Mouse (Mus musculus): ENCODE data around the gene Cgn. TPM values are rescaled to one million over a fixed set of nuclear protein-coding genes. Genes with fewer than 3 reads are reported as not detected.

Cgn gene
- total and polyA plus RNA-seq, 2 experiments from 2014 or later, result 0.04 to 0.51 TPM

DNA sequence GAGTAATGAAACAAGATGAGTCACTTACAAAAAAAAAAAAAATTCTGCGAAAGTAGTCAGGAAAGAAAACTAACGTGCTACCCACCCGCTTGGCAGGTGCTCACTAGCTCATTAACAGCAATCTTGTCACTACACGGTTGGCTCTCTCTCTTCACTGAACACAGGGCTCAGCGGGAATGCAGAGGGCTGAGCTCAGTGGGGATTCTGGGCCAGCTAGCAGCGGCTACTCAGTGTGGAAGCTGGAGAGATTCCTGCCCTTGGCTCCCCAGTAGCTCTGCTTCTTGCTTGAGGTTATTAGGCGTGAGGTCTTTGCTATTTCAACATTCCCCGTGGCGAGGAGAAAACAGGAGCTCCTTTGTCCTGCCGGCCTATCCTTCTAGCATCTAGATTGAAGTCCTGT lies 17.9 kb upstream of the Cgn start:
- Histone ChIP-seq H3K4me1 (ENCODE audit: control insufficient read depth, insufficient read depth) (peaks cover 4% of the 10 kb centered on the region; the same call in 1 of the 2 replicates), H3K27me3 (ENCODE audit: control insufficient read depth, insufficient read depth, low read length) (no peaks in the 10 kb centered on the region), H3K4me3 (ENCODE audit: low read depth, low read length) (no peak overlapping the region), H3K27ac (ENCODE audit: low read depth) (no peak overlapping the region), H3K36me3 (replicated peaks; ENCODE audit: control insufficient read depth, insufficient read depth, low read length) (no peaks in the 10 kb centered on the region), H3K9ac (replicated peaks; ENCODE audit: low read depth, low read length) (0 out of 2 replicates have a peak overlapping the region, but pooled peaks have one; percentile 33), H3K4me2 (ENCODE audit: low read depth, low read length) (no peak overlapping the region), H3K9me3 (replicated peaks; ENCODE audit: control insufficient read depth, low read length) (no peaks in the 10 kb centered on the region)
- no peak for DNase-seq (ENCODE audit: low spot score)
- TF ChIP-seq EP300 (IDR thresholded peaks at IDR 0.05; ENCODE audit: low read depth), result no peak
- no peak for TF ChIP-seq CTCF (IDR thresholded peaks at IDR 0.05; ENCODE audit: low read depth)
- 16% methylated on average over 10 of the region's 10 CpGs for WGBS
- ATAC-seq (ENCODE audit: insufficient read depth, low read depth), result no peak

- TF ChIP-seq EP300 (IDR thresholded peaks at IDR 0.05; ENCODE audit: low read depth) (no peak), CTCF (IDR thresholded peaks at IDR 0.05; ENCODE audit: low read depth) (no peak)
Observed at GRCm38 (mm10) chr3:94796181-94796580, 9.9 kb upstream of the Cgn start.

DNA sequence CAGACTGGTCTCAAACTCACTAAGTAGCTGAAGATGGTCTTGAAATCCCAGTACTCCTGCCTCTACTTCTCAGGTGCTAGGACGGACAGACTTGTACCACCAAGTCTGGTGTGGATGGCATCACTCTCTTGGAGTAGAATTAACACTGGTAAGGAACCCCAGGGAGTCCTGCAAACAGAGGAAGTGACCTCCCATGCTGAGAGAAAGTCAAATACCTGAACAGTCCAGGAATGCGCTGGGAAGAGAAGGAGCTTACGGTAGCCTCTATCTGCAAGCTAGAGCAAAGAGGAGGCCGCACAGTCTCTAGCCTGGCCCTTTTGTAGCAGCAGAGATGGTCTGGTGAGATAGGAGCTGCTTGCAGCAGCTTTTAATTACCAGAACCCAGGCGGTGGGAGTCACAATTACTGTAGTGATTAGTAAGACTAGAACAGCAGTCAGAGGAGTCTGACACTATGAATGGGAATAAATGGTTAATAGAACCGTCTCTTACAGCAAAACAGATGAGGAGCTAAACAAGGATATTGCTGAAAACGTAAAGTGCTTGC lies 9.4 kb upstream of the Cgn start:
- WGBS, result 58% methylated on average over 7 of the region's 7 CpGs

More at GRCm38 (mm10) chr3:94796181-94796580, 9.9 kb upstream of the Cgn start:
- H3K27ac ChIP-seq (ENCODE audit: low read depth), result no peak overlapping the region
- no peak for ATAC-seq (ENCODE audit: insufficient read depth, low read depth)
- H3K27me3 ChIP-seq (ENCODE audit: control insufficient read depth, insufficient read depth, low read length), result no peaks in the 10 kb centered on the region
- H3K4me3 ChIP-seq (ENCODE audit: low read depth, low read length), result no peak overlapping the region
- no peak overlapping the region for H3K9ac ChIP-seq (replicated peaks; ENCODE audit: low read depth, low read length)
- no peak for DNase-seq (ENCODE audit: low spot score)
- H3K4me2 ChIP-seq (ENCODE audit: low read depth, low read length), result no peak overlapping the region
- H3K4me1 ChIP-seq (ENCODE audit: control insufficient read depth, insufficient read depth), result no peaks in the 10 kb centered on the region
- H3K36me3 ChIP-seq (replicated peaks; ENCODE audit: control insufficient read depth, insufficient read depth, low read length), result no peaks in the 10 kb centered on the region
- no peaks in the 10 kb centered on the region for H3K9me3 ChIP-seq (replicated peaks; ENCODE audit: control insufficient read depth, low read length)

DNA sequence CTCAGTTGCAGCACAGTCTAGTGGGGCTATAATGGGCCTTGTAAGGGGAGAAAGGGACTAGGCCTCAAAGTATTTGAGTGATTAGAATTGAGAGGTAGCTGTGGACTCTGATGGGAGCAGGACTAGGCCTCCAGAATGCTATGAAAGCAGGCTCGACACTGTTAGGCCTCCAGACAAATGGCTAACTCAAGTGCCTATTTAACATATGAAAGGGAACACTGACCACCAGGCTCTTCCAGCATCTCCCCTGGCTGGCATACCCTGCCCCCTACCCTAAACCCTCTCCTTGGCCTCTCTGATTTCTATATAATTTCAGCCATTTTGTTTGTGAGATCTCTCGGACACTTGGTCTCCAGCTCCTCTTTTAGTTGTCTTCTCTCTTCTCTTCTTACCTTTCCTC lies 8.1 kb upstream of the Cgn start:
- H3K9me3 ChIP-seq (replicated peaks; ENCODE audit: control insufficient read depth, low read length), result no peaks in the 10 kb centered on the region
- 72% methylated on average over 2 of the region's 2 CpGs for WGBS
- no peak overlapping the region for H3K9ac ChIP-seq (replicated peaks; ENCODE audit: low read depth, low read length)
- no peaks in the 10 kb centered on the region for H3K4me1 ChIP-seq (ENCODE audit: control insufficient read depth, insufficient read depth)
- no peak overlapping the region for H3K4me3 ChIP-seq (ENCODE audit: low read depth, low read length)
- H3K36me3 ChIP-seq (replicated peaks; ENCODE audit: control insufficient read depth, insufficient read depth, low read length), result no peaks in the 10 kb centered on the region
- H3K27ac ChIP-seq (ENCODE audit: low read depth), result no peak overlapping the region
- no peak for TF ChIP-seq CTCF (IDR thresholded peaks at IDR 0.05; ENCODE audit: low read depth)
- TF ChIP-seq EP300 (IDR thresholded peaks at IDR 0.05; ENCODE audit: low read depth), result no peak
- H3K4me2 ChIP-seq (ENCODE audit: low read depth, low read length), result no peak overlapping the region
- DNase-seq (ENCODE audit: low spot score) (no peak), ATAC-seq (ENCODE audit: insufficient read depth, low read depth) (no peak)
- H3K27me3 ChIP-seq (ENCODE audit: control insufficient read depth, insufficient read depth, low read length), result no peaks in the 10 kb centered on the region

More for the DNA sequence above, 9.4 kb upstream of the Cgn start:
- ATAC-seq (ENCODE audit: insufficient read depth, low read depth) (no peak), DNase-seq (ENCODE audit: low spot score) (no peak)
- H3K4me2 ChIP-seq (ENCODE audit: low read depth, low read length), result no peak overlapping the region
- H3K9me3 ChIP-seq (replicated peaks; ENCODE audit: control insufficient read depth, low read length), result no peaks in the 10 kb centered on the region
- no peaks in the 10 kb centered on the region for H3K27me3 ChIP-seq (ENCODE audit: control insufficient read depth, insufficient read depth, low read length)
- TF ChIP-seq CTCF (IDR thresholded peaks at IDR 0.05; ENCODE audit: low read depth) (no peak), EP300 (IDR thresholded peaks at IDR 0.05; ENCODE audit: low read depth) (no peak)
- H3K9ac ChIP-seq (replicated peaks; ENCODE audit: low read depth, low read length), result no peak overlapping the region
- no peak overlapping the region for H3K27ac ChIP-seq (ENCODE audit: low read depth)
- no peaks in the 10 kb centered on the region for H3K36me3 ChIP-seq (replicated peaks; ENCODE audit: control insufficient read depth, insufficient read depth, low read length)
- no peaks in the 10 kb centered on the region for H3K4me1 ChIP-seq (ENCODE audit: control insufficient read depth, insufficient read depth)
- no peak overlapping the region for H3K4me3 ChIP-seq (ENCODE audit: low read depth, low read length)

DNA sequence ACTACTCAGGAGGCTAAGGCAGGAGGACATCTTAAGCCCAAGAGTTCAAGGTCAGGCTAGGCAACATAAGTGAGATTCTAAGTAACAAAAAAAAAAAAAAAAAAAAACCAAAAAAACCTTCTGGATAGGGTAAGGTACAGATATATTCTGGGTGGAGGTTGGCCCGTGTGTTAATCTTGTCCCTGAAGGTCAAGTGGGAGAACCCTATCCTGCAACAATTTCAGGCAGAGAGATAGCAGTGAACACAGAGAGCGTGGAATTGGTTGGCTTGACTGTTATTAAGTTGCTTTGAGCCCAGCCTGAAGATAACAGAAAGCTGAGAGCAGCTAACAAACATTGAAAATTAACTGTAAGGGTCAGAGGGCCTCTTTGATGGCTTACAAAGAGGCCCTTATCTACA lies 7.4 kb upstream of the Cgn start:
- TF ChIP-seq CTCF (IDR thresholded peaks at IDR 0.05; ENCODE audit: low read depth) (no peak), EP300 (IDR thresholded peaks at IDR 0.05; ENCODE audit: low read depth) (no peak)
- 53% methylated on average over 2 of the region's 2 CpGs for WGBS
- Histone ChIP-seq H3K4me2 (ENCODE audit: low read depth, low read length) (no peak overlapping the region), H3K36me3 (replicated peaks; ENCODE audit: control insufficient read depth, insufficient read depth, low read length) (no peaks in the 10 kb centered on the region), H3K27me3 (ENCODE audit: control insufficient read depth, insufficient read depth, low read length) (no peaks in the 10 kb centered on the region), H3K4me1 (ENCODE audit: control insufficient read depth, insufficient read depth) (no peaks in the 10 kb centered on the region), H3K9ac (replicated peaks; ENCODE audit: low read depth, low read length) (no peak overlapping the region), H3K4me3 (ENCODE audit: low read depth, low read length) (no peak overlapping the region), H3K27ac (ENCODE audit: low read depth) (no peak overlapping the region), H3K9me3 (replicated peaks; ENCODE audit: control insufficient read depth, low read length) (no peaks in the 10 kb centered on the region)
- DNase-seq (ENCODE audit: low spot score) (no peak), ATAC-seq (ENCODE audit: insufficient read depth, low read depth) (no peak)

DNA sequence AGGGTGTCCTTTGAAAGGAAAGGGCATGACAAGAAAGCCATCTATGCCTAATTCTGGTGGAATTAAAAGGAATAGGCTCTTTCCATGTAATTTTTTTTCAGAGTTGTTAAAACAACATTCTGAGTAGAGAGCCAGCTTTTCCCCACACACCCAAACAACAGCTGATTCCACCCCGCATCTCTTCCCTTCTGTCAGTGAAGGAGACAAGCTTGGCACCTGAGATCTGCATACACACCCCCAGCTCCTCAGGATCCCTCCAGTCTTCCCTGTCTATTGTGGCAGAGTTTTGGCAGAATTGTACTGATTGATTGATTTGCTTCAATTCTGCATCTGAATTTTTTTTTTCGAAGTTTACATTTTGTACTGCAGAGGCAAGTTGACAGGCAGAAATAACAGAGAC lies 6.0 kb upstream of the Cgn start:
- Histone ChIP-seq H3K9me3 (replicated peaks; ENCODE audit: control insufficient read depth, low read length) (no peaks in the 10 kb centered on the region), H3K36me3 (replicated peaks; ENCODE audit: control insufficient read depth, insufficient read depth, low read length) (no peaks in the 10 kb centered on the region), H3K4me2 (ENCODE audit: low read depth, low read length) (no peak overlapping the region), H3K27me3 (ENCODE audit: control insufficient read depth, insufficient read depth, low read length) (no peaks in the 10 kb centered on the region), H3K9ac (replicated peaks; ENCODE audit: low read depth, low read length) (no peak overlapping the region), H3K4me3 (ENCODE audit: low read depth, low read length) (no peak overlapping the region), H3K27ac (ENCODE audit: low read depth) (no peak overlapping the region), H3K4me1 (ENCODE audit: control insufficient read depth, insufficient read depth) (no peaks in the 10 kb centered on the region)
- 84% methylated on average over 2 of the region's 2 CpGs for WGBS
- no peak for ATAC-seq (ENCODE audit: insufficient read depth, low read depth)
- TF ChIP-seq CTCF (IDR thresholded peaks at IDR 0.05; ENCODE audit: low read depth) (no peak), EP300 (IDR thresholded peaks at IDR 0.05; ENCODE audit: low read depth) (no peak)
- DNase-seq (ENCODE audit: low spot score), result no peak
